Mouse (Mus musculus): ENCODE data around the gene Gm26920. TPM values are rescaled to one million over a fixed set of nuclear protein-coding genes. Genes with fewer than 3 reads are reported as not detected.
"Not testable (repeated sequence)": the region's sequence is repeated elsewhere in the genome, so short reads cannot be mapped to it uniquely, and the experiment has no call there.

The Gm26920 gene
- 0.29 TPM in 1 of 2 replicates, not detected in the other for polyA plus RNA-seq (2015; fragmentation: Nextera tagmentation; extraction: Ambion mirVana)

- Histone ChIP-seq H3K9ac (peak within 1 kb of the TSS; percentile 88), H3K4me2 (peak within 1 kb of the TSS; percentile 82), H3K4me1 (peaks cover 26% of the 10 kb centered on the region), H3K9me3 (no peaks in the 10 kb centered on the region), H3K27ac (replicated peaks) (peak within 1 kb of the TSS; percentile 81), H3K4me3 (peak within 1 kb of the TSS; percentile 72), H3K36me3 (peaks cover 18% of the 10 kb centered on the region), H3K27me3 (replicated peaks) (no peaks in the 10 kb centered on the region)
- ATAC-seq (ENCODE audit: extremely low read depth, insufficient number of reproducible peaks, low FRiP score, low TSS enrichment), result peak; percentile 88
- WGBS, result 0% methylated on average over 40 of the region's 40 CpGs
These were observed at the start of gene Gm26920, which contains the start of gene Zfp566 for GRCm38 (mm10) chr7:30090092-30090969. Gm26920 (minus strand) TSS chr7:30090410. Zfp566 (minus strand) TSS chr7:30090527.

- no peak overlapping the region for H3K4me2 ChIP-seq
- no peaks in the 10 kb centered on the region for H3K27me3 ChIP-seq (replicated peaks)
- no peak overlapping the region for H3K9ac ChIP-seq
- no peak for ATAC-seq (ENCODE audit: extremely low read depth, insufficient number of reproducible peaks, low FRiP score, low TSS enrichment)
- WGBS, result 83% methylated on average over 10 of the region's 10 CpGs
- no peak overlapping the region for H3K4me3 ChIP-seq
- no peaks in the 10 kb centered on the region for H3K4me1 ChIP-seq
- H3K36me3 ChIP-seq, result peaks cover 92% of the 10 kb centered on the region
- peaks cover 11% of the 10 kb centered on the region; the same call in 1 of the 2 replicates for H3K9me3 ChIP-seq
- no peak overlapping the region for H3K27ac ChIP-seq (replicated peaks)
These were observed 46.6 kb upstream of the Gm26920 start for GRCm38 (mm10) chr7:30136826-30137225.

GRCm38 (mm10) chr7:30132396-30132795, 42.2 kb upstream of the Gm26920 start:
- WGBS, result 85% methylated on average over 4 of the region's 4 CpGs
- Histone ChIP-seq H3K27ac (replicated peaks) (no peak overlapping the region), H3K27me3 (replicated peaks) (no peaks in the 10 kb centered on the region), H3K9me3 (peaks cover 11% of the 10 kb centered on the region; the same call in 1 of the 2 replicates), H3K4me2 (no peak overlapping the region), H3K36me3 (peaks cover 94% of the 10 kb centered on the region), H3K9ac (no peak overlapping the region), H3K4me1 (no peaks in the 10 kb centered on the region), H3K4me3 (no peak overlapping the region)
- ATAC-seq (ENCODE audit: extremely low read depth, insufficient number of reproducible peaks, low FRiP score, low TSS enrichment), result no peak

- ATAC-seq (ENCODE audit: extremely low read depth, insufficient number of reproducible peaks, low FRiP score, low TSS enrichment), result no peak
- Histone ChIP-seq H3K4me1 (no peaks in the 10 kb centered on the region), H3K4me3 (no peak overlapping the region), H3K9ac (no peak overlapping the region), H3K27me3 (replicated peaks) (no peaks in the 10 kb centered on the region), H3K36me3 (peaks cover 94% of the 10 kb centered on the region), H3K4me2 (no peak overlapping the region), H3K9me3 (peaks cover 11% of the 10 kb centered on the region; the same call in 1 of the 2 replicates), H3K27ac (replicated peaks) (no peak overlapping the region)
- WGBS, result 97% methylated on average over 8 of the region's 8 CpGs
These were observed 39.7 kb upstream of the Gm26920 start for GRCm38 (mm10) chr7:30129900-30130299.

- Histone ChIP-seq H3K36me3 (peaks cover 21% of the 10 kb centered on the region), H3K9me3 (no peaks in the 10 kb centered on the region), H3K4me1 (peaks cover 12% of the 10 kb centered on the region), H3K4me3 (peak overlapping the region; percentile 85), H3K4me2 (peak overlapping the region; percentile 86), H3K9ac (peak overlapping the region; percentile 93), H3K27ac (replicated peaks) (peak overlapping the region; percentile 90), H3K27me3 (replicated peaks) (no peaks in the 10 kb centered on the region)
- ATAC-seq (ENCODE audit: extremely low read depth, insufficient number of reproducible peaks, low FRiP score, low TSS enrichment), result no peak
- 5% methylated on average over 15 of the region's 15 CpGs for WGBS
These were observed 31.9 kb upstream of the Gm26920 start for GRCm38 (mm10) chr7:30122188-30122530.

GRCm38 (mm10) chr7:30121308-30122187, 31.3 kb upstream of the Gm26920 start, which contains the start of gene Zfp382:
Zfp382 (plus strand) TSS chr7:30121942.
- 1% methylated on average over 61 of the region's 61 CpGs for WGBS
- peak within 1 kb of the TSS; percentile 85 for H3K4me3 ChIP-seq
- no peaks in the 10 kb centered on the region for H3K27me3 ChIP-seq (replicated peaks)
- H3K4me1 ChIP-seq, result peaks cover 12% of the 10 kb centered on the region
- peaks cover 15% of the 10 kb centered on the region for H3K36me3 ChIP-seq
- H3K9me3 ChIP-seq, result no peaks in the 10 kb centered on the region
- H3K9ac ChIP-seq, result peak within 1 kb of the TSS; percentile 93
- ATAC-seq (ENCODE audit: extremely low read depth, insufficient number of reproducible peaks, low FRiP score, low TSS enrichment), result peak; percentile 93
- H3K27ac ChIP-seq (replicated peaks), result peak within 1 kb of the TSS; percentile 90
- H3K4me2 ChIP-seq, result peak within 1 kb of the TSS; percentile 86

- Histone ChIP-seq H3K36me3 (peaks cover 12% of the 10 kb centered on the region; the same call in 1 of the 2 replicates), H3K4me1 (peaks cover 10% of the 10 kb centered on the region), H3K9me3 (peaks cover 16% of the 10 kb centered on the region)
- not testable (repeated sequence) for H3K27ac ChIP-seq (replicated peaks); ATAC-seq (ENCODE audit: extremely low read depth, insufficient number of reproducible peaks, low FRiP score, low TSS enrichment); H3K4me3 ChIP-seq; H3K4me2 ChIP-seq; H3K9ac ChIP-seq; H3K27me3 ChIP-seq (replicated peaks)
- 94% methylated on average over 12 of the region's 12 CpGs for WGBS
These were observed 27.7 kb upstream of the Gm26920 start for GRCm38 (mm10) chr7:30117935-30118334.

- 91% methylated on average over 5 of the region's 5 CpGs for WGBS
- Histone ChIP-seq H3K27me3 (replicated peaks) (no peaks in the 10 kb centered on the region), H3K36me3 (peaks cover 12% of the 10 kb centered on the region; the same call in 1 of the 2 replicates), H3K9me3 (peaks cover 16% of the 10 kb centered on the region), H3K4me1 (peaks cover 13% of the 10 kb centered on the region), H3K4me2 (no peak overlapping the region), H3K27ac (replicated peaks) (no peak overlapping the region), H3K4me3 (no peak overlapping the region), H3K9ac (no peak overlapping the region)
- ATAC-seq (ENCODE audit: extremely low read depth, insufficient number of reproducible peaks, low FRiP score, low TSS enrichment), result no peak
These were observed 25.9 kb upstream of the Gm26920 start for GRCm38 (mm10) chr7:30116076-30116475.

- peaks cover 70% of the 10 kb centered on the region for H3K36me3 ChIP-seq
- 85% methylated on average over 13 of the region's 13 CpGs for WGBS
- no peaks in the 10 kb centered on the region for H3K27me3 ChIP-seq (replicated peaks)
- no peak for ATAC-seq (ENCODE audit: extremely low read depth, insufficient number of reproducible peaks, low FRiP score, low TSS enrichment)
- no peak overlapping the region for H3K4me2 ChIP-seq
- H3K4me1 ChIP-seq, result peaks cover 28% of the 10 kb centered on the region
- no peak overlapping the region for H3K4me3 ChIP-seq
- peaks cover 17% of the 10 kb centered on the region for H3K9me3 ChIP-seq
- no peak overlapping the region for H3K9ac ChIP-seq
- H3K27ac ChIP-seq (replicated peaks), result no peak overlapping the region
These were observed 9.1 kb upstream of the Gm26920 start for GRCm38 (mm10) chr7:30099297-30099696.

GRCm38 (mm10) chr7:30095551-30096125, 5.4 kb upstream of the Gm26920 start:
- peak overlapping the region; percentile 77 for H3K4me3 ChIP-seq
- no peaks in the 10 kb centered on the region for H3K27me3 ChIP-seq (replicated peaks)
- H3K36me3 ChIP-seq, result peaks cover 36% of the 10 kb centered on the region
- H3K9me3 ChIP-seq, result no peaks in the 10 kb centered on the region
- ATAC-seq (ENCODE audit: extremely low read depth, insufficient number of reproducible peaks, low FRiP score, low TSS enrichment), result no peak
- peaks cover 37% of the 10 kb centered on the region for H3K4me1 ChIP-seq
- peak overlapping the region; percentile 96 for H3K9ac ChIP-seq
- peak overlapping the region; percentile 88 for H3K4me2 ChIP-seq
- H3K27ac ChIP-seq (replicated peaks), result peak overlapping the region; percentile 97
- 14% methylated on average over 5 of the region's 5 CpGs for WGBS
